ENCODE assay signal across 22 mouse cellular contexts in the genomic region with DNA sequence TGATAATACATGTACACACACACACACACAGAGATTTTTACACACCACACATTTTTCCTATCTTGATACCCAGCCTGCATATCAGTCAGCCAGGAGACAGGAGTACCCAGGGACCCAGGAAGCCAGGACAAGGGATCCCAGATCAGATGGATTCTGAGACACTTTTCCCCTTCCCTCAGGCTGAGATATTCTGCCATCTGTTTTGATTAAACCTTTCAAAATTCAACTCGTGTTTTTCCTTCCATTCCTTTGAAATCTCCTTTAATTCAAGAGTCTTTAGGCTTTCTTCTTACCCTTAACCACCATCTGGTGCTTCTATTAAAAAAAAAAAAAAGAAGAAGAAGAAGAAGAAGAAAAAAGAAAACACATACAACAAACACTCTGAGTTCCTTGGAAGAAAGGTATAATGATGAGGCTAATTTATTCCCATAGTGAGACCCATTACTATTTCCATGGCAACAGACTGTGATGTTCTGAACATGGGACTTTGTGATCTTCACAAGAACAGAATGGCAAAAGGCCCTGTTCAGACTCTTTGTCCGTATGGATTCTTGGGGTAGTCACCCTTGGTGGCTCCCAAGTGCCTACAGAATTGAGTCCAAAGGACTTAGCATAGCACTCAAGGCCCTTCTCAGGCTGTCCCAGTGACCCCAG. TPM values are rescaled to one million over a fixed set of nuclear protein-coding genes. Genes with fewer than 3 reads are reported as not detected.
DNase-seq lines count a peak whose midpoint lies in the region; ATAC-seq and TF ChIP-seq lines count a peak whose summit lies in the region.
"Had no signal": no experiment of that assay in that cellular context is flagged by ENCODE, and none has a peak within 500 bp of the region (broad histone marks: within the 10 kb centered on the region; RNA-seq: fewer than 3 reads in every experiment).

No protein-coding gene starts in this region.

- 65% methylated on average over 2 of the region's 2 CpGs for WGBS in midbrain, embryonic 11.5 days
- WGBS in midbrain, embryonic 16.5 days = 18% methylated on average over 2 of the region's 2 CpGs
- WGBS in forebrain, postnatal 0 days = 20% methylated on average over 2 of the region's 2 CpGs

- intact Hi-C loops in left cerebral cortex, postnatal 4 days (cut with DNase I) = no loop called here

- H3K27ac ChIP-seq in midbrain, embryonic 11.5 days (ENCODE audit: low read depth, low read length) = no peak overlapping the region
- no peak overlapping the region for H3K27ac ChIP-seq in midbrain, embryonic 16.5 days (ENCODE audit: low read length)
- peak overlapping the region; percentile 52 for H3K27ac ChIP-seq in forebrain, postnatal 0 days (ENCODE audit: low read depth, low read length)
- H3K27ac ChIP-seq: embryonic facial prominence, embryonic 10.5 days; heart, embryonic 13.5 days; kidney, embryonic 15.5 days; stomach, postnatal 0 days had no signal

- peaks cover 6% of the 10 kb centered on the region; the same call in 1 of the 2 replicates for H3K4me1 ChIP-seq in midbrain, embryonic 11.5 days (ENCODE audit: control insufficient read depth, insufficient read depth, low read length)
- peaks cover 10% of the 10 kb centered on the region; the same call in 1 of the 2 replicates for H3K4me1 ChIP-seq in midbrain, embryonic 16.5 days (ENCODE audit: control insufficient read depth, insufficient read depth, low read length)
- peaks cover 13% of the 10 kb centered on the region; the same call in 1 of the 2 replicates for H3K4me1 ChIP-seq in forebrain, postnatal 0 days (ENCODE audit: insufficient read depth)
- H3K4me1 ChIP-seq: heart, embryonic 13.5 days; kidney, embryonic 15.5 days had no signal

- peak; percentile 40; the same call in 1 of the 2 replicates for ATAC-seq in midbrain, embryonic 11.5 days (ENCODE audit: low FRiP score)
- ATAC-seq in midbrain, embryonic 16.5 days = no peak
- ATAC-seq in forebrain, postnatal 0 days = peak; percentile 58; the same call in 1 of the 2 replicates

- H3K9me3 ChIP-seq in midbrain, embryonic 11.5 days (ENCODE audit: control insufficient read depth, low read length) = no peaks in the 10 kb centered on the region
- H3K9me3 ChIP-seq in midbrain, embryonic 16.5 days (replicated peaks; ENCODE audit: control insufficient read depth, low read length, poor library complexity, severe bottlenecking) = no peaks in the 10 kb centered on the region
- H3K9me3 ChIP-seq in forebrain, postnatal 0 days (ENCODE audit: low read length) = no peaks in the 10 kb centered on the region
- H3K9me3 ChIP-seq: embryonic facial prominence, embryonic 10.5 days; heart, embryonic 13.5 days; kidney, embryonic 15.5 days had no signal

- DNase-seq in heart, adult 11 months = peak; percentile 49
- DNase-seq in heart, adult 9 months (ENCODE audit: low spot score in 2 of 2) = no peak
- DNase-seq in midbrain, embryonic 11.5 days (ENCODE audit: low spot score, missing footprints) = peak; percentile 60
- DNase-seq in forebrain, postnatal 0 days = peak; percentile 47
- no peak for DNase-seq in left cerebral cortex, postnatal 4 days
- DNase-seq in kidney, postnatal 14 days = no peak
- DNase-seq: adrenal gland, postnatal 25 days; cerebellum, adult 11 months; cerebellum, adult 9-11 months; gastrocnemius, postnatal 14 days; heart, adult 18-20 months; heart, postnatal 14 days; kidney, adult 11 months; lung, postnatal 4 days; thymus, adult 2 months; thymus, postnatal 4 days had no signal

- TF ChIP-seq CTCF in forebrain, postnatal 0 days (IDR thresholded peaks at IDR 0.05; ENCODE audit: low read depth) = no peak

- H3K4me2 ChIP-seq in midbrain, embryonic 11.5 days = no peak overlapping the region
- H3K4me2 ChIP-seq in midbrain, embryonic 16.5 days (ENCODE audit: low read length) = no peak overlapping the region
- H3K4me2 ChIP-seq in forebrain, postnatal 0 days (ENCODE audit: low read depth) = no peak overlapping the region
- H3K4me2 ChIP-seq: heart, embryonic 13.5 days; kidney, embryonic 15.5 days had no signal

- H3K36me3 ChIP-seq in midbrain, embryonic 11.5 days (ENCODE audit: control insufficient read depth, insufficient read depth, low read length) = no peaks in the 10 kb centered on the region
- no peaks in the 10 kb centered on the region for H3K36me3 ChIP-seq in midbrain, embryonic 16.5 days (ENCODE audit: control insufficient read depth, insufficient read depth, low read length)
- H3K36me3 ChIP-seq in forebrain, postnatal 0 days (ENCODE audit: insufficient read depth) = no peaks in the 10 kb centered on the region
- H3K36me3 ChIP-seq: embryonic facial prominence, embryonic 10.5 days; heart, embryonic 13.5 days; kidney, embryonic 15.5 days had no signal

- H3K9ac ChIP-seq in midbrain, embryonic 11.5 days (ENCODE audit: low read length) = no peak overlapping the region
- no peak overlapping the region for H3K9ac ChIP-seq in midbrain, embryonic 16.5 days (ENCODE audit: low read depth, low read length)
- H3K9ac ChIP-seq in forebrain, postnatal 0 days = no peak overlapping the region
- H3K9ac ChIP-seq: heart, embryonic 13.5 days; kidney, embryonic 15.5 days had no signal

- no peaks in the 10 kb centered on the region for H3K27me3 ChIP-seq in midbrain, embryonic 11.5 days (ENCODE audit: control insufficient read depth, insufficient read depth, low read length)
- H3K27me3 ChIP-seq in midbrain, embryonic 16.5 days (ENCODE audit: control insufficient read depth, insufficient read depth, low read depth, low read length) = no peaks in the 10 kb centered on the region
- H3K27me3 ChIP-seq in forebrain, postnatal 0 days (ENCODE audit: insufficient read depth, low read length) = no peaks in the 10 kb centered on the region
- H3K27me3 ChIP-seq: heart, embryonic 13.5 days; kidney, embryonic 15.5 days had no signal

- no peak overlapping the region for H3K4me3 ChIP-seq in midbrain, embryonic 11.5 days (ENCODE audit: low read depth, low read length)
- no peak overlapping the region for H3K4me3 ChIP-seq in midbrain, embryonic 16.5 days (ENCODE audit: low read depth, low read length)
- H3K4me3 ChIP-seq in forebrain, postnatal 0 days (ENCODE audit: low read depth, low read length) = no peak overlapping the region
- H3K4me3 ChIP-seq: embryonic facial prominence, embryonic 10.5 days; heart, embryonic 13.5 days; kidney, embryonic 15.5 days; myocyte had no signal

RNA-seq across cellular contexts. Expression of gene Ncoa1, which starts 26.8 kb away (rescaled TPM):
- polyA plus RNA-seq in midbrain, embryonic 11.5 days (2014; fragmentation: Nextera tagmentation; extraction: Ambion mirVana) = 4.7 and 4.9 TPM in 2 replicates
- polyA plus RNA-seq in midbrain, embryonic 16.5 days (2015; fragmentation: Nextera tagmentation; extraction: Ambion mirVana) = 10.0 and 10.9 TPM in 2 replicates
- total RNA-seq in forebrain, postnatal 0 days (2014; rRNA removed) = 43.2 and 46.1 TPM in 2 replicates
- polyA plus RNA-seq in forebrain, postnatal 0 days (2015; fragmentation: Nextera tagmentation; extraction: Ambion mirVana) = 15.5 and 20.2 TPM in 2 replicates
- total RNA-seq in left cerebral cortex, postnatal 4 days (2021) = 100 to 1,000 TPM; 102 to 107 TPM

Comparison
In these comparisons a context has a peak if more than half of its experiments do, and no peak if none do; other contexts are left out.
1. DNase-seq: peak in heart, adult 11 months (single experiment), midbrain, embryonic 11.5 days (single experiment) and forebrain, postnatal 0 days (single experiment); none in heart, adult 9 months (0 of 2), left cerebral cortex, postnatal 4 days (single experiment) and kidney, postnatal 14 days (single experiment).